Mouse (Mus musculus) forebrain, embryonic 11.5 days (tissue): ENCODE measurements at regions not wholly inside any gene's neighbourhood (a gene's known extent, or its start where the extent isn't known, plus 50 kb on each side); places are given as distances from the start of the nearest gene placed in this dataset.

Experiments used
- ATAC-seq: fragments of 200-750 bp; cut with Nextera tagmentation; replicated peaks from 2 replicates; pipeline ENCODE4 v1.8.0; 2017; ENCODE audit warnings: moderate TSS enrichment; ENCODE audit not compliant: low FRiP score
- DNase-seq: peaks from one replicate; pipeline ENCODE4 v3.0.0-alpha.2; 2017; ENCODE audit warnings: low spot score
- H3K27ac ChIP-seq: fragments of 300-500 bp; sonication (generic); 2 replicates; pipeline ENCODE4 v1.5.1; 2014; ENCODE audit warnings: low read depth, low read length
- H3K27me3 ChIP-seq: fragments of 300-500 bp; sonication (generic); 2 replicates; pipeline ENCODE4 v1.6.1; 2014; ENCODE audit warnings: mild to moderate bottlenecking, low read length, mixed read lengths; ENCODE audit not compliant: control insufficient read depth, insufficient read depth
- H3K36me3 ChIP-seq: fragments of 300-500 bp; sonication (generic); 2 replicates; pipeline ENCODE4 v1.6.1; 2014; ENCODE audit warnings: mild to moderate bottlenecking, low read length, moderate library complexity, mixed read lengths; ENCODE audit not compliant: control insufficient read depth, insufficient read depth
- H3K4me1 ChIP-seq: fragments of 300-500 bp; sonication (generic); replicated peaks from 2 replicates; pipeline ENCODE4 v1.6.1; 2014; ENCODE audit warnings: low read length, mixed read lengths; ENCODE audit not compliant: control insufficient read depth, insufficient read depth
- H3K4me2 ChIP-seq: fragments of 300-500 bp; sonication (generic); 2 replicates; pipeline ENCODE4 v1.6.1; 2014; ENCODE audit warnings: low read depth, mild to moderate bottlenecking, low read length, moderate library complexity, mixed read lengths; ENCODE audit not compliant: severe bottlenecking
- H3K4me3 ChIP-seq: fragments of 300-500 bp; sonication (generic); 2 replicates; pipeline ENCODE4 v1.5.1; 2014; ENCODE audit warnings: low read depth, low read length
- H3K9ac ChIP-seq: fragments of 300-500 bp; sonication (generic); 2 replicates; pipeline ENCODE4 v1.6.1; 2014; ENCODE audit warnings: low read length
- H3K9me3 ChIP-seq: fragments of 300-500 bp; sonication (generic); 2 replicates; pipeline ENCODE4 v1.6.1; 2016; ENCODE audit warnings: low read length, mixed read lengths; ENCODE audit not compliant: control insufficient read depth
- WGBS: fragments of 180-500 bp; shearing (Covaris S2); extraction: QIAGEN DNeasy Blood & Tissue Kit; methylation state at CpG from one replicate; pipeline ENCODE4 v1.1.7; 2014; 5-methylcytosine and 5-hydroxymethylcytosine counted together

DNA sequence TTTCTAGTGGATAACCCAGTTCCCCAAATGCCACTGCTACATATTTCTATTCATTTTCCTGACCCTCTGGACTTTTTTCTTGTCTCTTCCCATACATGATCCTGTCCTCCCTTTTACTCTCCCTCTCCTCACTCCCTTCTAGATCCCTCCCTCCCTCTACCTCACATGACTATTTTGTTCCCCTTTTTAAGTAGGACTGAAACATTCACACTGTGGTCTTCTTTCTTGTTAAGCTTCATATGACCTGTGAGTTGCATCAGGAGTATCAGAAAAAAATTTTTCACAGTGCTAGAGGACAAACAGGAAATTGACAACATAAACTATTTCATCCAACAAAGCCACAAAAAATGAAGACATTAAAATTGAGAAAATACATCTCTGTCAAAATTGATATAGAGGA lies 797.5 kb downstream of the Ndufa4 start:
- no peak for DNase-seq

DNA sequence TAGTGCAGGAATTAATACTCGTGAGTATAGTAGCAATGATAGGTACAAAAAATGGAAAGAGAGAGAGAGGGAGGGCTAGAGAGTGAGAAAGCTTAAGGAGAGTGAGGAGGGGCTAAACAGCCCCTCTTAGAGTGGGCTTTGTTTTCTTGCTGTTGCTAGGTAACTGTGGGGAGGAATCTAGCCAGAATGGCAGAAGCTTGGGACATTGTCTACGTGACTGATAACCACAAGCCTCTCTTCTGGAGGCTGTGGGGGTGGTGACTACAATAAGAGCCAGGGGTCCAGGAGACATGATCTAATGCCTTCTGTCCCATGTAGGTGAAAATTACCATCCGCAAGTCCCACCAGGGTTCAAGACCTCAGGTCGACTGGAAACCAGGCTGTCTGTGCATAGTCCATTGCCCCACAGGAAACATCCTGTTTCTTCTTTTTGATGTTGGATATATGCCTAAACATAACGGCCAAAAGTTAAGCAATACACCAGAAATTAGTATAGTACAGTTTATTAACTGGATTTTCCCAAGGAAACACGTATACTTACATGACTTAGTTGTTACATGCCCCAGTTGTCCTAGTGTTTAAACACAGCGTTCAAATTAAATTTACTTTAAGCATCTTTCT lies 798.8 kb downstream of the Ndufa4 start:
- ATAC-seq (peak; percentile 73; the same call in 1 of the 2 replicates), DNase-seq (no peak)
- 68% methylated on average over 7 of the region's 7 CpGs for WGBS
- no peak overlapping the region for H3K9ac ChIP-seq
- no peaks in the 10 kb centered on the region for H3K9me3 ChIP-seq
- no peak overlapping the region for H3K4me3 ChIP-seq
- no peaks in the 10 kb centered on the region for H3K27me3 ChIP-seq
- no peaks in the 10 kb centered on the region for H3K4me1 ChIP-seq
- no peaks in the 10 kb centered on the region for H3K36me3 ChIP-seq
- no peak overlapping the region for H3K27ac ChIP-seq
- H3K4me2 ChIP-seq: no peak overlapping the region

More for the DNA sequence above, 797.5 kb downstream of the Ndufa4 start:
- H3K4me3 ChIP-seq: no peak overlapping the region
- ATAC-seq: no peak
- H3K4me1 ChIP-seq: no peaks in the 10 kb centered on the region
- no peak overlapping the region for H3K9ac ChIP-seq
- no peak overlapping the region for H3K4me2 ChIP-seq
- H3K9me3 ChIP-seq: no peaks in the 10 kb centered on the region
- no peak overlapping the region for H3K27ac ChIP-seq
- no peaks in the 10 kb centered on the region for H3K27me3 ChIP-seq
- no peaks in the 10 kb centered on the region for H3K36me3 ChIP-seq

DNA sequence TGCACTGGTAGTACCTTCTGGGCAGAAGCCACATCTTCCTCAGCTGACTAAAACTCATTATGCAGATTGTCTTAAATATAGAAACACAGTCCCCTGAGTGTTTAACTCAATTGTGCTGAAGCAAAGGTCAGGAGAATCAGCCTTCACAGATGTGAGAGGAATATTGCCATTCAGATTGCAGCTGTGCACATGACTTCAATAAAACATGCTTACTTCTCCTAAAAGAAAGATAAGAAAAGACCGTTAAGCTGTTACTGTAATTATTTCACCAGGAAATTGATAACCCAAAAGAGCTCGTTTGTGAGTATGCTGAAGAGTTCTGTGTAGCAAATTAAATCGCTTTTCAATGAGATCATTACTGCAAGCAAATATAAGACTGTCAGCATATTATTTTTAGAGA lies 803.9 kb downstream of the Ndufa4 start:
- DNase-seq: no peak
- no peaks in the 10 kb centered on the region for H3K27me3 ChIP-seq
- no peak overlapping the region for H3K4me3 ChIP-seq
- H3K36me3 ChIP-seq: no peaks in the 10 kb centered on the region
- H3K9ac ChIP-seq: no peak overlapping the region
- 82% methylated on average over 3 of the region's 3 CpGs for WGBS
- H3K4me2 ChIP-seq: no peak overlapping the region
- no peak for ATAC-seq
- no peaks in the 10 kb centered on the region for H3K9me3 ChIP-seq
- H3K27ac ChIP-seq: no peak overlapping the region
- H3K4me1 ChIP-seq: no peaks in the 10 kb centered on the region

DNA sequence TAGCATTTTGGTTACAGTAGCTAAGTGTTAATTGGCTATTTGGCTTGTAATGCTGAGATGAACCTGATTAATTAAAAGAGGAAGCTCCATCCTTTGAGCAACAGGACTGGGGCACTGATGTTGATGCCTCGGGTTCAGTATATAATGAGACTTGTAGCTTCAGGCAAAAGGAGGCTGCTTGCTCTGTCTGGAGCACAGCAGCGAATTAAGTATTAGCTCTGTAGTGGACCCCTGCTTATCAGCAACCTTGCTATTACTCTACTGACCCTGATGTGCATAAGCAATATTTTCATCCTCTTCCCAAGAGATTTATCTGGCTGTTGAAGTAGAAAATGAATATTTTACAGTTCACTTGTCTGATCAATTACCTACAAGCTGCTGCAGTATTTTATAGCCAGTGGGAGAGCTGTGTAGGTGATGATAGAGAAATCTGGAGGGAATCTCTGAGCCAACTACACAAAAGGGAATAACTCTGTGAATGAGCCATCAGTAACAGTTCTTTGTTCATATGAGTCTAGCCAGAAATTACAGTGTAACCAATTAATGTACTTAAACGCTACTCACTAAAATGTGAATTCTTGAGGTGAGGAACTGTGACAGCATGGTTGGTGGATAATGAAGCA lies 846.2 kb downstream of the Ndufa4 start:
- H3K4me2 ChIP-seq: no peak overlapping the region
- H3K36me3 ChIP-seq: no peaks in the 10 kb centered on the region
- H3K4me1 ChIP-seq: no peaks in the 10 kb centered on the region
- H3K4me3 ChIP-seq: no peak overlapping the region
- DNase-seq (no peak), ATAC-seq (0 out of 2 replicates have a peak, but pooled peaks have one; percentile 53)
- H3K9ac ChIP-seq: no peak overlapping the region
- H3K27me3 ChIP-seq: no peaks in the 10 kb centered on the region
- 70% methylated on average over 3 of the region's 3 CpGs for WGBS
- H3K27ac ChIP-seq: no peak overlapping the region
- H3K9me3 ChIP-seq: no peaks in the 10 kb centered on the region
